Mouse (Mus musculus) lung, postnatal 0 days (tissue): ENCODE data around the gene Frmd7.

Experiments used
- CTCF ChIP-seq: IDR thresholded peaks from 2 replicates; pipeline ENCODE4 v1.5.1; 2016; ENCODE audit warnings: antibody characterized with exemption, mild to moderate bottlenecking
- EP300 ChIP-seq: IDR thresholded peaks from 2 replicates; pipeline ENCODE4 v1.6.1; 2016; ENCODE audit warnings: antibody characterized with exemption, mild to moderate bottlenecking, control low read depth

- TF ChIP-seq CTCF, result no peak
- no peak for TF ChIP-seq EP300
Measured at GRCm38 (mm10) chrX:50903497-50903896, 39.0 kb downstream of the Frmd7 start.
